In genomic region chr12:96311137-96311536, GRCm38 (mm10) we compare ENCODE assay signal across 9 mouse cellular contexts.
DNase-seq lines count a peak whose midpoint lies in the region; ATAC-seq and TF ChIP-seq lines count a peak whose summit lies in the region.
"Had no signal": no experiment of that assay in that cellular context is flagged by ENCODE, and none has a peak within 500 bp of the region (broad histone marks: within the 10 kb centered on the region; RNA-seq: fewer than 3 reads in every experiment).

No protein-coding gene starts in this region.

- no peak for TF ChIP-seq POLR2A in lung, adult 2 months (IDR thresholded peaks at IDR 0.05; ENCODE audit: borderline replicate concordance, extremely low read depth, low read depth, low read length)

- H3K9ac ChIP-seq in forebrain, embryonic 15.5 days (replicated peaks) = no peak overlapping the region
- H3K9ac ChIP-seq in midbrain, embryonic 14.5 days (replicated peaks; ENCODE audit: low read length) = no peak overlapping the region
- no peak overlapping the region for H3K9ac ChIP-seq in midbrain, embryonic 15.5 days
- H3K9ac ChIP-seq: hindbrain, embryonic 15.5 days had no signal

- no peaks in the 10 kb centered on the region for H3K9me3 ChIP-seq in forebrain, embryonic 10.5 days
- H3K9me3 ChIP-seq in forebrain, embryonic 15.5 days = no peaks in the 10 kb centered on the region
- no peaks in the 10 kb centered on the region for H3K9me3 ChIP-seq in midbrain, embryonic 14.5 days (ENCODE audit: control insufficient read depth, low read length)
- no peaks in the 10 kb centered on the region for H3K9me3 ChIP-seq in midbrain, embryonic 15.5 days
- H3K9me3 ChIP-seq: hindbrain, embryonic 15.5 days had no signal

- no peaks in the 10 kb centered on the region for H3K27me3 ChIP-seq in forebrain, embryonic 10.5 days (ENCODE audit: poor library complexity, severe bottlenecking)
- H3K27me3 ChIP-seq in forebrain, embryonic 15.5 days = no peaks in the 10 kb centered on the region
- no peaks in the 10 kb centered on the region for H3K27me3 ChIP-seq in midbrain, embryonic 14.5 days (ENCODE audit: control insufficient read depth, insufficient read depth, low read length)
- H3K27me3 ChIP-seq in midbrain, embryonic 15.5 days (replicated peaks) = no peaks in the 10 kb centered on the region
- H3K27me3 ChIP-seq: hindbrain, embryonic 15.5 days had no signal

- H3K4me3 ChIP-seq in forebrain, embryonic 10.5 days = no peak overlapping the region
- no peak overlapping the region for H3K4me3 ChIP-seq in forebrain, embryonic 15.5 days
- no peak overlapping the region for H3K4me3 ChIP-seq in midbrain, embryonic 14.5 days (replicated peaks; ENCODE audit: low read depth, low read length)
- H3K4me3 ChIP-seq in midbrain, embryonic 15.5 days = no peak overlapping the region
- H3K4me3 ChIP-seq in lung, adult 2 months (replicated peaks; ENCODE audit: extremely low read depth, low read depth, low read length) = no peak overlapping the region
- H3K4me3 ChIP-seq: hindbrain, embryonic 15.5 days had no signal

- no peaks in the 10 kb centered on the region for H3K36me3 ChIP-seq in forebrain, embryonic 10.5 days (replicated peaks)
- no peaks in the 10 kb centered on the region for H3K36me3 ChIP-seq in forebrain, embryonic 15.5 days
- H3K36me3 ChIP-seq in midbrain, embryonic 14.5 days (ENCODE audit: control insufficient read depth, insufficient read depth, low read length) = no peaks in the 10 kb centered on the region
- H3K36me3 ChIP-seq in midbrain, embryonic 15.5 days (replicated peaks) = no peaks in the 10 kb centered on the region
- H3K36me3 ChIP-seq: hindbrain, embryonic 15.5 days had no signal

- no peak overlapping the region for H3K4me2 ChIP-seq in forebrain, embryonic 15.5 days (replicated peaks)
- no peak overlapping the region for H3K4me2 ChIP-seq in midbrain, embryonic 14.5 days (ENCODE audit: low read length)
- H3K4me2 ChIP-seq in midbrain, embryonic 15.5 days = no peak overlapping the region
- H3K4me2 ChIP-seq: hindbrain, embryonic 15.5 days had no signal

- DNase-seq in forebrain, embryonic 10.5 days (ENCODE audit: extremely low spot score, low spot score) = peak; percentile 34
- peak; percentile 67 for DNase-seq in midbrain, embryonic 14.5 days
- DNase-seq in cerebellum, adult 9-10 months = peak; percentile 11
- peak; percentile 25 to 48 for DNase-seq in gastrocnemius, postnatal 4 days (ENCODE audit: low spot score in 2 of 2)
- no peak for DNase-seq in lung, adult 2 months
- DNase-seq in urinary bladder, postnatal 14 days (ENCODE audit: low spot score) = peak; percentile 40

- peak; percentile 35 for TF ChIP-seq CTCF in lung, adult 2 months (IDR thresholded peaks at IDR 0.05; ENCODE audit: insufficient read depth, low read length)

- no peak overlapping the region for H3K27ac ChIP-seq in forebrain, embryonic 10.5 days
- no peak overlapping the region for H3K27ac ChIP-seq in forebrain, embryonic 15.5 days (replicated peaks)
- H3K27ac ChIP-seq in midbrain, embryonic 14.5 days (replicated peaks; ENCODE audit: low read depth, low read length) = no peak overlapping the region
- H3K27ac ChIP-seq in midbrain, embryonic 15.5 days = no peak overlapping the region
- H3K27ac ChIP-seq: hindbrain, embryonic 15.5 days had no signal

- no peaks in the 10 kb centered on the region for H3K4me1 ChIP-seq in forebrain, embryonic 10.5 days
- H3K4me1 ChIP-seq in forebrain, embryonic 15.5 days = no peaks in the 10 kb centered on the region
- H3K4me1 ChIP-seq in midbrain, embryonic 14.5 days (ENCODE audit: control insufficient read depth, insufficient read depth, low read length) = no peaks in the 10 kb centered on the region
- no peaks in the 10 kb centered on the region for H3K4me1 ChIP-seq in midbrain, embryonic 15.5 days
- H3K4me1 ChIP-seq in lung, adult 2 months (ENCODE audit: control insufficient read depth, insufficient read depth, low read length) = no peaks in the 10 kb centered on the region
- H3K4me1 ChIP-seq: hindbrain, embryonic 15.5 days had no signal

- ATAC-seq in forebrain, embryonic 15.5 days (replicated peaks) = no peak
- ATAC-seq in midbrain, embryonic 14.5 days (ENCODE audit: low FRiP score, low TSS enrichment) = peak; percentile 50; the same call in 1 of the 2 replicates
- no peak for ATAC-seq in midbrain, embryonic 15.5 days (replicated peaks)

- WGBS in forebrain, embryonic 10.5 days = 4% methylated on average over 2 of the region's 2 CpGs
- WGBS in forebrain, embryonic 15.5 days = 1% methylated on average over 2 of the region's 2 CpGs
- 8% methylated on average over 2 of the region's 2 CpGs for WGBS in midbrain, embryonic 14.5 days
- 5% methylated on average over 2 of the region's 2 CpGs for WGBS in midbrain, embryonic 15.5 days
- WGBS in lung, adult 2 months = 0% methylated on average over 2 of the region's 2 CpGs
